Mouse (Mus musculus) heart, embryonic 11.5 days (tissue): Measurements from ENCODE around the gene Mtfp1. TPM values are rescaled to one million over a fixed set of nuclear protein-coding genes. Genes with fewer than 3 reads are reported as not detected.

ENCODE experiments used
- ATAC-seq: fragments of 200-750 bp; cut with Nextera tagmentation; replicated peaks from 2 replicates; pipeline ENCODE4 v1.8.0; 2017; ENCODE audit warnings: moderate library complexity; ENCODE audit not compliant: insufficient number of reproducible peaks, low FRiP score, low TSS enrichment
- H3K27ac ChIP-seq: fragments of 300-500 bp; sonication (generic); 2 replicates; pipeline ENCODE4 v1.5.1; 2014; ENCODE audit warnings: mild to moderate bottlenecking, low read depth, low read length
- H3K27me3 ChIP-seq: fragments of 300-500 bp; sonication (generic); 2 replicates; pipeline ENCODE4 v1.6.1; 2014; ENCODE audit warnings: mild to moderate bottlenecking, low read length, mixed read lengths; ENCODE audit not compliant: control insufficient read depth, insufficient read depth
- H3K36me3 ChIP-seq: fragments of 300-500 bp; sonication (generic); 2 replicates; pipeline ENCODE4 v1.6.1; 2014; ENCODE audit warnings: mild to moderate bottlenecking, low read length, moderate library complexity, mixed read lengths; ENCODE audit not compliant: control insufficient read depth, insufficient read depth
- H3K4me1 ChIP-seq: fragments of 300-500 bp; sonication (generic); 2 replicates; pipeline ENCODE4 v1.6.1; 2014; ENCODE audit warnings: low read length; ENCODE audit not compliant: control insufficient read depth, insufficient read depth
- H3K4me2 ChIP-seq: fragments of 300-500 bp; sonication (generic); 2 replicates; pipeline ENCODE4 v1.6.1; 2014; ENCODE audit warnings: mild to moderate bottlenecking, moderate library complexity
- H3K4me3 ChIP-seq: fragments of 300-500 bp; sonication (generic); 2 replicates; pipeline ENCODE4 v1.5.1; 2014; ENCODE audit warnings: low read depth, low read length
- H3K9ac ChIP-seq: fragments of 300-500 bp; sonication (generic); 2 replicates; pipeline ENCODE4 v1.6.1; 2014; ENCODE audit warnings: mild to moderate bottlenecking, low read depth, low read length, moderate library complexity
- H3K9me3 ChIP-seq: fragments of 300-500 bp; sonication (generic); replicated peaks from 2 replicates; pipeline ENCODE4 v1.6.1; 2016; ENCODE audit warnings: low read length; ENCODE audit not compliant: control insufficient read depth
- WGBS: fragments of 180-500 bp; shearing (Covaris S2); extraction: QIAGEN DNeasy Blood & Tissue Kit; methylation state at CpG from one replicate; pipeline ENCODE4 v1.1.7; 2014; ENCODE audit not compliant: insufficient replicate concordance; 5-methylcytosine and 5-hydroxymethylcytosine counted together
- polyA plus RNA-seq: library from polyadenylated mRNA; unstranded; fragments of >200 nt; fragmentation: Nextera tagmentation; extraction: Ambion mirVana; gene quantifications from 2 replicates; pipeline ENCODE4 v1.2.1, GENCODE M21; 2014

Gene Mtfp1
- polyA plus RNA-seq, 1 experiment from 2014 or later, result 20.8 TPM

- 35% methylated on average over 5 of the region's 5 CpGs for WGBS
- Histone ChIP-seq H3K27ac (no peak overlapping the region), H3K4me3 (no peak overlapping the region), H3K9me3 (no peaks in the 10 kb centered on the region), H3K4me1 (no peaks in the 10 kb centered on the region), H3K27me3 (no peaks in the 10 kb centered on the region; the same call in 1 of the 2 replicates), H3K4me2 (no peak overlapping the region), H3K36me3 (no peaks in the 10 kb centered on the region), H3K9ac (no peak overlapping the region)
- ATAC-seq, result no peak
These were observed 11.7 kb downstream of the Mtfp1 start for GRCm38 (mm10) chr11:4083316-4084078.

GRCm38 (mm10) chr11:4080219-4080618 is 15.0 kb downstream of the Mtfp1 start:
- Histone ChIP-seq H3K9ac (no peak overlapping the region), H3K36me3 (no peaks in the 10 kb centered on the region), H3K27ac (no peak overlapping the region), H3K4me1 (no peaks in the 10 kb centered on the region), H3K4me2 (no peak overlapping the region), H3K9me3 (no peaks in the 10 kb centered on the region), H3K27me3 (no peaks in the 10 kb centered on the region; the same call in 1 of the 2 replicates), H3K4me3 (no peak overlapping the region)
- 12% methylated on average over 4 of the region's 4 CpGs for WGBS
- no peak for ATAC-seq

- H3K4me2 ChIP-seq, result no peak overlapping the region
- H3K4me3 ChIP-seq, result no peak overlapping the region
- H3K4me1 ChIP-seq, result no peaks in the 10 kb centered on the region
- no peak for ATAC-seq
- H3K9me3 ChIP-seq, result no peaks in the 10 kb centered on the region
- no peak overlapping the region for H3K27ac ChIP-seq
- no peaks in the 10 kb centered on the region; the same call in 1 of the 2 replicates for H3K27me3 ChIP-seq
- WGBS, result 71% methylated on average over 7 of the region's 7 CpGs
- H3K36me3 ChIP-seq, result no peaks in the 10 kb centered on the region
- H3K9ac ChIP-seq, result no peak overlapping the region
These were observed 16.8 kb downstream of the Mtfp1 start for GRCm38 (mm10) chr11:4078267-4078933.

- Histone ChIP-seq H3K4me1 (no peaks in the 10 kb centered on the region), H3K9me3 (no peaks in the 10 kb centered on the region), H3K4me3 (no peak overlapping the region), H3K4me2 (no peak overlapping the region), H3K9ac (no peak overlapping the region), H3K27me3 (no peaks in the 10 kb centered on the region; the same call in 1 of the 2 replicates), H3K36me3 (no peaks in the 10 kb centered on the region), H3K27ac (no peak overlapping the region)
- WGBS, result 13% methylated on average over 8 of the region's 8 CpGs
- ATAC-seq, result no peak
These were observed 18.6 kb downstream of the Mtfp1 start for GRCm38 (mm10) chr11:4076633-4077032.

GRCm38 (mm10) chr11:4069664-4070063 is 25.6 kb downstream of the Mtfp1 start:
- H3K36me3 ChIP-seq, result no peaks in the 10 kb centered on the region
- no peaks in the 10 kb centered on the region for H3K27me3 ChIP-seq
- no peak for ATAC-seq
- H3K27ac ChIP-seq, result no peak overlapping the region
- no peaks in the 10 kb centered on the region for H3K9me3 ChIP-seq
- WGBS, result 65% methylated on average over 1 of the region's 1 CpGs
- no peak overlapping the region for H3K4me3 ChIP-seq
- H3K9ac ChIP-seq, result no peak overlapping the region
- H3K4me1 ChIP-seq, result no peaks in the 10 kb centered on the region
- no peak overlapping the region for H3K4me2 ChIP-seq

- no peak within 1 kb of the TSS for H3K4me2 ChIP-seq
- WGBS, result 43% methylated on average over 5 of the region's 5 CpGs
- ATAC-seq, result no peak
- no peaks in the 10 kb centered on the region for H3K4me1 ChIP-seq
- no peak within 1 kb of the TSS for H3K4me3 ChIP-seq
- no peak within 1 kb of the TSS for H3K9ac ChIP-seq
- H3K27me3 ChIP-seq, result no peaks in the 10 kb centered on the region
- H3K27ac ChIP-seq, result no peak within 1 kb of the TSS
- H3K36me3 ChIP-seq, result no peaks in the 10 kb centered on the region
- no peaks in the 10 kb centered on the region for H3K9me3 ChIP-seq
These were observed 30.6 kb downstream of the Mtfp1 start, which contains the start of gene Sec14l3 for GRCm38 (mm10) chr11:4064627-4065122. TSS of gene Sec14l3 (plus strand) at chr11:4064841.

- H3K4me2 ChIP-seq, result no peak overlapping the region
- no peak for ATAC-seq
- no peak overlapping the region for H3K27ac ChIP-seq
- H3K4me3 ChIP-seq, result no peak overlapping the region
- no peaks in the 10 kb centered on the region for H3K4me1 ChIP-seq
- no peaks in the 10 kb centered on the region for H3K9me3 ChIP-seq
- WGBS, result 50% methylated on average over 6 of the region's 6 CpGs
- H3K9ac ChIP-seq, result no peak overlapping the region
- H3K27me3 ChIP-seq, result no peaks in the 10 kb centered on the region
- no peaks in the 10 kb centered on the region for H3K36me3 ChIP-seq
These were observed 32.3 kb downstream of the Mtfp1 start for GRCm38 (mm10) chr11:4062981-4063380.

GRCm38 (mm10) chr11:4062523-4062922 is 32.7 kb downstream of the Mtfp1 start:
- Histone ChIP-seq H3K4me1 (no peaks in the 10 kb centered on the region), H3K9me3 (no peaks in the 10 kb centered on the region), H3K4me3 (no peak overlapping the region), H3K27me3 (no peaks in the 10 kb centered on the region), H3K36me3 (no peaks in the 10 kb centered on the region), H3K27ac (no peak overlapping the region), H3K4me2 (no peak overlapping the region), H3K9ac (no peak overlapping the region)
- ATAC-seq, result no peak
- WGBS, result 89% methylated on average over 4 of the region's 4 CpGs
